Mouse (Mus musculus): ENCODE measurements around the gene Tmc3. TPM values are rescaled to one million over a fixed set of nuclear protein-coding genes. Genes with fewer than 3 reads are reported as not detected.

Tmc3 gene
- not detected for total RNA-seq (2021)
- long read RNA-seq, experiment 1: 0 reads
- long read RNA-seq, experiment 2: 0 reads

DNA sequence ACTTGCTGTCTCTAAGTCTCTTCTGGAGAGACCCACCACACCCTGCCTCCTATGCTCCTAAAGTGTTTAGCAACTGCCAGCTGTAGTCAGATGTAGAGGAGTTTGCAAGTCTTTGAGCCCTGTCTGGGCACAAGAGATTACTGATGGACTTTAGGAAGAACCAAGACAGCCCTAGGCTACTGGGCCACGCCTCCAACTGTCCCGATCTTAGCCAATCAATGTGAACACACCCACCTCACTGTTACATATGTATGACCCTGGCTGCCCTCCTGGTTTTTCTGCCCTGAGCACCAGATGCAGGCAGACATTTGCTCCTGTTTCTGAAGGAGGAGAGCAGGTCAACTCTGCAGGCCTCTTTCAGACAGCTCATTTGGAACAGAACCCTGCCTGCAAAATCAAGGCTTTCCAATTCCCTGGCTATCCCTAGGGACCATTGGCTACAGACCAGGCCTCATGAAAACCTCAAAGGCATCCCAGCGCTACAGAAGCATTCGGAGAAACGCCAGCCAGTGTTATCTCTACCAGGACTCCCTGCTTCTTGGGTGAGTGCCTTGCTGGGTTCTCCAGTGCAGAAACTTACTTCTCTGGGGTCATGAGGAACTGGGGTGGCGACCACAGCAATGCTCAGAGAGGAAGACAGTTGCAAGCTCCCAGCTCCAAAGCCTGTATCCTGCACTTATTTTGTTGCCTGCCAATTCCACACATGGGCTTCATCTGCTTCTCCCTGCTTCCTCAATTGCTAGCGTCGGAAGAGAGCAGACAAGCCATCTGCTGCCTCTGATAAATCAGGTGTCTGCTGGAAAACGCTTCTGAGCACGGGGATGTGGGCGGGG lies at the start of gene Tmc3:
TSS of gene Tmc3 (plus strand) at position 289 of the 833 bp plus-strand sequence.
- intact Hi-C loops (cut with DNase I): no loop called here
- H3K27ac ChIP-seq: 0 out of 2 replicates have a peak within 1 kb of the TSS, but pooled peaks have one; percentile 5
- no peak for TF ChIP-seq CTCF (IDR thresholded peaks at IDR 0.05)
- H3K4me3 ChIP-seq: no peak within 1 kb of the TSS
- peak; percentile 65 for DNase-seq

- no peak overlapping the region for H3K27ac ChIP-seq
- intact Hi-C loops (cut with DNase I): no loop called here
- no peak for DNase-seq
- no peak for TF ChIP-seq CTCF (IDR thresholded peaks at IDR 0.05)
- H3K4me3 ChIP-seq: no peak overlapping the region
Measured at GRCm38 (mm10) chr7:83541536-83542169, 43.1 kb upstream of the Tmc3 start.

DNA sequence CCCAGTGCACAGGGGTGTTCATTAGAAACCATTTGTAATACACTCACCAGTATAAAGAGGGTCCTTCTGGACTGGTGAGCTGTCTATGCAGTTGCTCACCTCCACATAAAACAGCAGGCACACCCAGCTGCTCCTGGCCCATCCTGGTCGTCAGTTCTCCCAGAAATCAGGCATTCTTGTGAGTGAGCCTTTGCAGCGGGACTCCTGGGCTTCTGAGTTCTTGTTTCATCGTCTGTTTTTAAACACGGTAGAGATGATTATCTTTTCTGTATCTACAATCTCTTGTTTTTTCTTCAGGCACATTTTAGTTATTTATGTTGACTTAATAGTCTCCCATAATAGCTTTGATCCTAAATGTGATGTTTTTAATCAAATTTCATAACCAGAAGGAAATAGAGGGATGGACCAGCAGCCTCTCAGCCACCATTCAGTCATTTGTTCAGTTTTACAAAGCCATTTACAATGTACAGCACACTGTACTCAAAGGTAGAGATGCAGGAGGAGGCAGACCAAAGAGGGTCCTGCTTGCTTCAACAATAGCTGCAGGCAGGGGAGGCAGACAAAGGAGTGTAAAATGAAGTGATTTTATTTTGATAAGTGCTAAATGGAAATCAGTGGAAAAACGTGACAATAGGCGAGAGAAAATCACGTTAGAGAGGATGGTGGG lies 35.9 kb upstream of the Tmc3 start:
- Histone ChIP-seq H3K4me3 (no peak overlapping the region), H3K27ac (no peak overlapping the region)
- no peak for DNase-seq
- no peak for TF ChIP-seq CTCF (IDR thresholded peaks at IDR 0.05)
- intact Hi-C loops (cut with DNase I): no loop called here

- Histone ChIP-seq H3K27ac (no peak overlapping the region), H3K4me3 (no peak overlapping the region)
- intact Hi-C loops (cut with DNase I): no loop called here
- DNase-seq: no peak
- no peak for TF ChIP-seq CTCF (IDR thresholded peaks at IDR 0.05)
Measured at GRCm38 (mm10) chr7:83549353-83549774, 35.4 kb upstream of the Tmc3 start.

DNA sequence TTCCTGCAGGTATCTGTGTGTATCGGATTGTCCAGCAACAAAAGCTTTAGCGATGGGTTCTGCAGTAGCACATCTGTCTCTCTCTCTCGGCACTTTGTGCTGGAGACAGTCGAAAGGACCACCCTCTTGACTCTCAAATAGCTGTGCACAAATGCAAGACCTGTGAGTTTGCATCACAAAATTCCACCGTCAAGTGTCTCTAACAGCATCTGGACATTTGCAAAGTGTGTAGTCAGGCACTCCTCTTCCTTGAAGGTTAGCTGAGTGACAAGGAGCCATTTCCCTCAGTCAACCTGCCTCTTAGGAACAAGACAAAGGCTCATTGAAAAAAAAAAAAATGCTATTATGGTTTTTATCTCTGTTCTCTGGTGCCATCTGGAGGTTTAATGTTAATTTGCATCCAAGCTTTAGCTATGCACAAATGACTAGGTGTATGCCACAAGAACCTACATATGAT lies 34.7 kb upstream of the Tmc3 start:
- peak; percentile 76 for TF ChIP-seq CTCF (IDR thresholded peaks at IDR 0.05)
- intact Hi-C loops (cut with DNase I): loop anchor here (2.0 kb wide), 1 partner anchor 833 kb away; no protein-coding TSS in a partner anchor
- H3K27ac ChIP-seq: no peak overlapping the region
- no peak overlapping the region; the same call in 1 of the 2 replicates for H3K4me3 ChIP-seq
- no peak for DNase-seq

- Histone ChIP-seq H3K27ac (no peak overlapping the region), H3K4me3 (no peak overlapping the region)
- intact Hi-C loops (cut with DNase I): no loop called here
- no peak for TF ChIP-seq CTCF (IDR thresholded peaks at IDR 0.05)
- no peak for DNase-seq
Measured at GRCm38 (mm10) chr7:83554477-83554876, 30.2 kb upstream of the Tmc3 start.

- intact Hi-C loops (cut with DNase I): no loop called here
- no peak for TF ChIP-seq CTCF (IDR thresholded peaks at IDR 0.05)
- no peak for DNase-seq
- Histone ChIP-seq H3K27ac (no peak overlapping the region), H3K4me3 (no peak overlapping the region)
Measured at GRCm38 (mm10) chr7:83556488-83556887, 28.2 kb upstream of the Tmc3 start.

GRCm38 (mm10) chr7:83558741-83559280 lies 25.9 kb upstream of the Tmc3 start:
- no peak overlapping the region for H3K27ac ChIP-seq
- TF ChIP-seq CTCF (IDR thresholded peaks at IDR 0.05): no peak
- no peak for DNase-seq
- no peak overlapping the region for H3K4me3 ChIP-seq
- intact Hi-C loops (cut with DNase I): no loop called here

GRCm38 (mm10) chr7:83559495-83559894 lies 25.2 kb upstream of the Tmc3 start:
- TF ChIP-seq CTCF (IDR thresholded peaks at IDR 0.05): no peak
- Histone ChIP-seq H3K27ac (no peak overlapping the region), H3K4me3 (no peak overlapping the region)
- no peak for DNase-seq
- intact Hi-C loops (cut with DNase I): no loop called here

DNA sequence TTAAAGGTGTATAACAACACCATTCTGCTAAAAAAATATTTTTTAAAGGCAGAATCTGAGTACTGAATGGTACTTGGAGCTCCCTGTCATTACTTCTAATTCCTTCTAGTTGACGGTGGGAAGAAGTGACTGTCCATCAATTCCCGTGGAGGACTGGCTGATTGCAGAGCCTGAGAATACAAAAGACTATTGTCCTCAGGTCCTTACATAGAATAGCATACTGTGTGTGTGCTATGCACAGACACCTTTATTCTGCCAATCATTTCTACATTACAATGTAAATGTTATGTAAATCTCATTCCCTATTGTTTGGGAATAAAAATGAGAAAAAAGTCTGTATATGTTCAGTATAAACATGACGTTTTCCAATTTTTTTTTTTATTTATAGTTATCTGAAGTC lies 22.9 kb upstream of the Tmc3 start:
- intact Hi-C loops (cut with DNase I): loop anchor here (10.0 kb wide), 2 partner anchors 213 to 243 kb away; no protein-coding TSS in a partner anchor
- TF ChIP-seq CTCF (IDR thresholded peaks at IDR 0.05): no peak
- H3K27ac ChIP-seq: no peak overlapping the region
- no peak for DNase-seq
- no peak overlapping the region for H3K4me3 ChIP-seq

GRCm38 (mm10) chr7:83564635-83565291 lies 20.0 kb upstream of the Tmc3 start:
- no peak for TF ChIP-seq CTCF (IDR thresholded peaks at IDR 0.05)
- intact Hi-C loops (cut with DNase I): loop anchor here (10.0 kb wide), 2 partner anchors 210 to 240 kb away; no protein-coding TSS in a partner anchor
- Histone ChIP-seq H3K27ac (peak overlapping the region; percentile 61), H3K4me3 (no peak overlapping the region)
- DNase-seq: peak; percentile 57

DNA sequence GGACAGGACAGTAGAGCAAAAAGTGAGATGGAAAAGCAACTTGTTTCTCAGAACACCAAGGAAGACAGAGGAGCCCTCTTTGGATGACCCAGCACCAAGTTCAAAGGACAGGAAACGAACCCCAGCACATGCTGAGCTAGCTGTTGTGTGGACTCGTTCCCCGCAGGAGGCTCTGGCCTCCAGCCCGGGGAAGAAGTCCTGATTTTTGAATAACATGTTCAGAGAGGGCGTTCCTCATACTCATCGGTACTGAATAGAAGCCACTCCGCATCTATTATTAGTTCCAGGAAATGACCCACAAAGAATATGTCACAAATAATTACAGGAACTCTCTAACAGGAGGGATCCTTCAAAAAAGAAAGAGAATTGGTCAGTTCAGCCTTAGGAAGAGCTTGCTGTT lies 18.8 kb upstream of the Tmc3 start:
- no peak for TF ChIP-seq CTCF (IDR thresholded peaks at IDR 0.05)
- H3K27ac ChIP-seq: peak overlapping the region; percentile 61; the same call in 1 of the 2 replicates

More for the DNA sequence above, 18.8 kb upstream of the Tmc3 start:
- intact Hi-C loops (cut with DNase I): loop anchor here (10.0 kb wide), 2 partner anchors 209 to 239 kb away; no protein-coding TSS in a partner anchor
- H3K4me3 ChIP-seq: no peak overlapping the region
- peak; percentile 44 for DNase-seq

Measured in gastrocnemius, adult 2 months (tissue).